Mouse (Mus musculus) kidney, postnatal 36 days (tissue): Measurements from ENCODE around the gene Gm4871.

ENCODE experiments used
- DNase-seq, 2 experiments: peaks; one replicate each; pipeline ENCODE4 v3.0.0; 2021 to 2022; ENCODE audit warnings: mixed read lengths in 2 of 2

The Gm4871 gene

GRCm38 (mm10) chr5:144990051-144990450 lies 42.5 kb downstream of the Gm4871 start:
- DNase-seq, result no peak

- no peak for DNase-seq
These were observed 43.5 kb downstream of the Gm4871 start for GRCm38 (mm10) chr5:144989061-144989405.

GRCm38 (mm10) chr5:144988340-144989060 lies 44.1 kb downstream of the Gm4871 start:
- DNase-seq, result peak; percentile 44 to 61

GRCm38 (mm10) chr5:144987561-144987960 lies 45.0 kb downstream of the Gm4871 start:
- no peak for DNase-seq

GRCm38 (mm10) chr5:144984839-144985238 lies 47.7 kb downstream of the Gm4871 start:
- DNase-seq, result no peak

- no peak for DNase-seq
These were observed 49.3 kb downstream of the Gm4871 start for GRCm38 (mm10) chr5:144983227-144983626.
